13 mouse cellular contexts compared by ENCODE assay signal in the genomic region with DNA sequence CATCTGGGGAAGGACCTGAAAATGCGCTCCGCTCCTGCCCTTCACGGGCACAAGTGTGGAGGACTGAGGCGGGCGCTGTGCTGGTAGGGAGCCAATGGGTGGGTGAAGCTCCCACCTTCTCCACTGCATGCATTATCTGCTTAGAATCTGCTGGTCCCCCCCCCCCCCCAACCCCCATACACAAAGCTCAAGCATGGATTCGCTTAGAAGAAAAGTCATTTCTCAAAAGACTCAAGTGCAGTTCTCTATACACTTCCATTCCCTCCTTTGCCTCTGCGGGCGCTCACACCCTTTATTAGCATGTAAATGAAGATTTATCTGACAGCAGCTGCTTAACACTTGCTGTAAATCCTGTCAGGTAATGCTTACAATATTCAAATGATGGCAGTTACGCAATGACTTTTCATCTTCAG.
A peak's percentile ranks its signal among the peaks of the same experiment; 100 is the strongest.
DNase-seq lines count a peak whose midpoint lies in the region; ATAC-seq lines count a peak whose summit lies in the region.
"Had no signal": no experiment of that assay in that cellular context is flagged by ENCODE, and none has a peak within 500 bp of the region (broad histone marks: within the 10 kb centered on the region; RNA-seq: fewer than 3 reads in every experiment).

No protein-coding gene starts in this region.

- no peaks in the 10 kb centered on the region for H3K36me3 ChIP-seq in heart, embryonic 12.5 days
- H3K36me3 ChIP-seq in forebrain, embryonic 10.5 days (replicated peaks), result no peaks in the 10 kb centered on the region
- H3K36me3 ChIP-seq: embryonic facial prominence, embryonic 15.5 days; liver, embryonic 13.5 days had no signal

- no peak overlapping the region for H3K9ac ChIP-seq in heart, embryonic 12.5 days
- H3K9ac ChIP-seq: embryonic facial prominence, embryonic 15.5 days; liver, embryonic 13.5 days had no signal

- 17% methylated on average over 9 of the region's 9 CpGs for WGBS in heart, embryonic 12.5 days
- 28% methylated on average over 9 of the region's 9 CpGs for WGBS in forebrain, embryonic 10.5 days

- 0 out of 2 replicates have a peak, but pooled peaks cover 4% of the 10 kb centered on the region for H3K9me3 ChIP-seq in heart, embryonic 12.5 days (replicated peaks)
- peaks cover 13% of the 10 kb centered on the region; the same call in 1 of the 2 replicates for H3K9me3 ChIP-seq in forebrain, embryonic 10.5 days
- H3K9me3 ChIP-seq: embryonic facial prominence, embryonic 15.5 days; liver, embryonic 13.5 days had no signal

- no peak for ATAC-seq in heart, embryonic 12.5 days (ENCODE audit: insufficient number of reproducible peaks, low FRiP score)
- ATAC-seq: activated CD4-positive, CD25-positive, alpha-beta regulatory T cell, adult 4 months had no signal

- no peaks in the 10 kb centered on the region; the same call in 1 of the 2 replicates for H3K27me3 ChIP-seq in heart, embryonic 12.5 days (replicated peaks)
- H3K27me3 ChIP-seq in forebrain, embryonic 10.5 days (ENCODE audit: poor library complexity, severe bottlenecking), result no peaks in the 10 kb centered on the region
- H3K27me3 ChIP-seq: embryonic facial prominence, embryonic 15.5 days; liver, embryonic 13.5 days had no signal

- H3K27ac ChIP-seq in heart, embryonic 12.5 days (ENCODE audit: poor library complexity, severe bottlenecking), result no peak overlapping the region
- H3K27ac ChIP-seq in forebrain, embryonic 10.5 days, result no peak overlapping the region
- H3K27ac ChIP-seq: embryonic facial prominence, embryonic 15.5 days; liver, embryonic 13.5 days had no signal

- intact Hi-C loops in heart, postnatal 10 days (cut with DNase I), result no loop called here

- no peak for DNase-seq in heart, postnatal 10 days
- DNase-seq in ES-CJ7 (ENCODE audit: low read depth, low spot score), result peak; percentile 29
- no peak for DNase-seq in forebrain, embryonic 10.5 days (ENCODE audit: extremely low spot score, low spot score)
- peak; percentile 44 for DNase-seq in mesoderm, embryonic 11.5 days (ENCODE audit: low read depth, low spot score)
- DNase-seq in spleen, postnatal 10 days (ENCODE audit: low spot score in 2 of 2), result no peak
- DNase-seq in layer of hippocampus, adult 8-10 months (ENCODE audit: low spot score in 2 of 2), result no peak
- no peak for DNase-seq in thymus, postnatal 36 days
- DNase-seq: liver, embryonic 13.5 days; right cerebral cortex, postnatal 25 days; thymus, adult 18-20 months had no signal

- peak overlapping the region; percentile 22; the same call in 1 of the 2 replicates for H3K4me3 ChIP-seq in heart, embryonic 12.5 days
- H3K4me3 ChIP-seq in forebrain, embryonic 10.5 days, result peak overlapping the region; percentile 26; the same call in 1 of the 2 replicates
- H3K4me3 ChIP-seq: embryonic facial prominence, embryonic 15.5 days; liver, embryonic 13.5 days had no signal

- peak overlapping the region; percentile 63 for H3K4me2 ChIP-seq in heart, embryonic 12.5 days
- H3K4me2 ChIP-seq: embryonic facial prominence, embryonic 15.5 days; liver, embryonic 13.5 days had no signal

- H3K4me1 ChIP-seq in heart, embryonic 12.5 days (replicated peaks), result 0 out of 2 replicates have a peak, but pooled peaks cover 6% of the 10 kb centered on the region
- peaks cover 7% of the 10 kb centered on the region for H3K4me1 ChIP-seq in forebrain, embryonic 10.5 days
- H3K4me1 ChIP-seq: embryonic facial prominence, embryonic 15.5 days; liver, embryonic 13.5 days had no signal

Comparison
In these comparisons a context has a peak if more than half of its experiments do, and no peak if none do; other contexts are left out.
1. DNase-seq: peak in ES-CJ7 (single experiment) and mesoderm, embryonic 11.5 days (single experiment); none in heart, postnatal 10 days (0 of 2), forebrain, embryonic 10.5 days (single experiment), spleen, postnatal 10 days (0 of 2), layer of hippocampus, adult 8-10 months (0 of 2) and thymus, postnatal 36 days (0 of 2).